Mouse (Mus musculus): ENCODE measurements at regions not wholly inside any gene's neighbourhood (a gene's known extent, or its start where the extent isn't known, plus 50 kb on each side); places are given as distances from the start of the nearest gene placed in this dataset.

- H3K9me3 ChIP-seq (replicated peaks; ENCODE audit: low read length) = no peaks in the 10 kb centered on the region
- no peak overlapping the region for H3K27ac ChIP-seq (ENCODE audit: insufficient read depth, low read depth)
- H3K4me3 ChIP-seq (replicated peaks in 1 of 3; ENCODE audit: low read depth in 2 of 3, low read length in 2 of 3, poor library complexity in 1 of 3) = no peak overlapping the region
- no peak overlapping the region for H3K9ac ChIP-seq (ENCODE audit: insufficient read depth, low read depth)
- in situ Hi-C loops (cut with MboI; ENCODE audit: low pct_ligation_motif_present, low pct_unique_long_range_greater_than_20kb, low sequenced_read_pairs) (no loop called here), dilution Hi-C loops (cut with MboI; ENCODE audit: extremely low pct_ligation_motif_present, extremely low pct_unique_long_range_greater_than_20kb, low sequenced_read_pairs) (no loop called here)
- no peak for DNase-seq (ENCODE audit: extremely low read depth)
- no peaks in the 10 kb centered on the region for H3K36me3 ChIP-seq (replicated peaks in 1 of 2; ENCODE audit: control insufficient read depth in 1 of 2, insufficient read depth in 1 of 2, low read length in 1 of 2)
- no peaks in the 10 kb centered on the region for H3K79me2 ChIP-seq (replicated peaks; ENCODE audit: control insufficient read depth, extremely low read depth, insufficient read depth, poor library complexity, severe bottlenecking)
- no peaks in the 10 kb centered on the region for H3K27me3 ChIP-seq (replicated peaks)
- no peak overlapping the region for H3K4me2 ChIP-seq (ENCODE audit: insufficient read depth, low read depth, poor library complexity, severe bottlenecking)
- peaks cover 0 to 12% of the 10 kb centered on the region in 2 experiments; a peak in 3 of 4 replicates for H3K4me1 ChIP-seq (ENCODE audit: control insufficient read depth in 1 of 2, insufficient read depth in 2 of 2)
- TF ChIP-seq CHD2 (IDR thresholded peaks at IDR 0.05; ENCODE audit: low read length) (no peak), POLR2A (IDR thresholded peaks at IDR 0.05; ENCODE audit: low read depth, low read length) (no peak), MEF2A (IDR thresholded peaks at IDR 0.05; ENCODE audit: borderline replicate concordance, low read depth, low read length) (no peak), POLR2AphosphoS2 (IDR thresholded peaks at IDR 0.05; ENCODE audit: low read depth, low read length) (no peak), USF1 (IDR thresholded peaks at IDR 0.05; ENCODE audit: low read depth, low read length) (no peak), TCF12 (IDR thresholded peaks at IDR 0.05; ENCODE audit: low read depth, low read length) (no peak), ZKSCAN1 (IDR thresholded peaks at IDR 0.05; ENCODE audit: borderline replicate concordance, low read depth, low read length) (no peak), ZNF384 (IDR thresholded peaks at IDR 0.05; ENCODE audit: low read depth, low read length) (no peak), UBTF (IDR thresholded peaks at IDR 0.05; ENCODE audit: low read depth, low read length) (no peak), IRF4 (IDR thresholded peaks at IDR 0.05; ENCODE audit: low read depth, low read length) (no peak), ELF1 (IDR thresholded peaks at IDR 0.05; ENCODE audit: low read depth, low read length) (no peak)
Measured at GRCm38 (mm10) chr4:55779581-55779980, 247.3 kb upstream of the Klf4 start.

GRCm38 (mm10) chr4:55775858-55776257, 243.6 kb upstream of the Klf4 start:
- Histone ChIP-seq H3K9me3 (replicated peaks; ENCODE audit: low read length) (no peaks in the 10 kb centered on the region), H3K79me2 (replicated peaks; ENCODE audit: control insufficient read depth, extremely low read depth, insufficient read depth, poor library complexity, severe bottlenecking) (no peaks in the 10 kb centered on the region), H3K27ac (ENCODE audit: insufficient read depth, low read depth) (no peak overlapping the region), H3K27me3 (replicated peaks) (no peaks in the 10 kb centered on the region), H3K36me3 (replicated peaks in 1 of 2; ENCODE audit: control insufficient read depth in 1 of 2, insufficient read depth in 1 of 2, low read length in 1 of 2) (no peaks in the 10 kb centered on the region), H3K4me3 (replicated peaks in 1 of 3; ENCODE audit: low read depth in 2 of 3, low read length in 2 of 3, poor library complexity in 1 of 3) (no peak overlapping the region), H3K9ac (ENCODE audit: insufficient read depth, low read depth) (no peak overlapping the region), H3K4me1 (ENCODE audit: control insufficient read depth in 1 of 2, insufficient read depth in 2 of 2) (peaks cover 0 to 12% of the 10 kb centered on the region in 2 experiments; a peak in 3 of 4 replicates), H3K4me2 (ENCODE audit: insufficient read depth, low read depth, poor library complexity, severe bottlenecking) (no peak overlapping the region)
- DNase-seq (ENCODE audit: extremely low read depth) = no peak
- TF ChIP-seq EP300 (IDR thresholded peaks at IDR 0.05; ENCODE audit: low read length) = no peak
- no peak for TF ChIP-seq MEF2A (IDR thresholded peaks at IDR 0.05; ENCODE audit: borderline replicate concordance, low read depth, low read length)
- TF ChIP-seq GABPA (IDR thresholded peaks at IDR 0.05; ENCODE audit: insufficient replicate concordance, low read depth, low read length) = no peak
- TF ChIP-seq E2F4 (IDR thresholded peaks at IDR 0.05; ENCODE audit: insufficient replicate concordance, low read depth, low read length) = no peak
- no peak for TF ChIP-seq BHLHE40 (IDR thresholded peaks at IDR 0.05; ENCODE audit: low read depth, low read length)
- TF ChIP-seq POLR2A (IDR thresholded peaks at IDR 0.05; ENCODE audit: low read depth, low read length) = no peak
- no peak for TF ChIP-seq ZKSCAN1 (IDR thresholded peaks at IDR 0.05; ENCODE audit: borderline replicate concordance, low read depth, low read length)
- no peak for TF ChIP-seq NELFE (IDR thresholded peaks at IDR 0.05; ENCODE audit: low read depth, low read length)
- TF ChIP-seq MAFK (IDR thresholded peaks at IDR 0.05; ENCODE audit: insufficient replicate concordance, low read length) = no peak
- TF ChIP-seq MYC (IDR thresholded peaks at IDR 0.05; ENCODE audit: low read depth, low read length) = no peak
- TF ChIP-seq NRF1 (IDR thresholded peaks at IDR 0.05; ENCODE audit: low read depth, low read length) = no peak
- TF ChIP-seq ZNF384 (IDR thresholded peaks at IDR 0.05; ENCODE audit: low read depth, low read length) = no peak
- TF ChIP-seq SMC3 (IDR thresholded peaks at IDR 0.05; ENCODE audit: low read depth, low read length) = no peak
- no peak for TF ChIP-seq POLR2AphosphoS2 (IDR thresholded peaks at IDR 0.05; ENCODE audit: low read depth, low read length)
- TF ChIP-seq USF2 (conservative IDR thresholded peaks at IDR 0.05; ENCODE audit: low read depth, low read length) = no peak
- TF ChIP-seq JUND (conservative IDR thresholded peaks at IDR 0.05; ENCODE audit: low read depth, low read length) = no peak
- no peak for TF ChIP-seq HCFC1 (IDR thresholded peaks at IDR 0.05; ENCODE audit: low read depth, low read length)
- no peak for TF ChIP-seq ZC3H11A (IDR thresholded peaks at IDR 0.05; ENCODE audit: low read depth, low read length)
- dilution Hi-C loops (cut with MboI; ENCODE audit: extremely low pct_ligation_motif_present, extremely low pct_unique_long_range_greater_than_20kb, low sequenced_read_pairs) = no loop called here
- in situ Hi-C loops (cut with MboI; ENCODE audit: low pct_ligation_motif_present, low pct_unique_long_range_greater_than_20kb, low sequenced_read_pairs) = no loop called here

Data from CH12.LX (cell line).